Mouse (Mus musculus) megakaryocyte, embryonic 14.5 days (primary cell): ENCODE results near the gene Gm38392. TPM values are rescaled to one million over a fixed set of nuclear protein-coding genes. Genes with fewer than 3 reads are reported as not detected.

Experiments
- H3K27me3 ChIP-seq: replicated peaks from 2 replicates; pipeline ENCODE3; 2012; ENCODE audit warnings: inconsistent platforms
- H3K36me3 ChIP-seq: replicated peaks from 2 replicates; pipeline ENCODE3; 2012; ENCODE audit warnings: low read length, inconsistent platforms, mixed read lengths
- H3K4me1 ChIP-seq: 2 replicates; pipeline ENCODE4 v1.6.1; 2012; ENCODE audit warnings: inconsistent platforms
- H3K4me3 ChIP-seq: replicated peaks from 2 replicates; pipeline ENCODE3; 2012; ENCODE audit warnings: moderate library complexity, mild to moderate bottlenecking, inconsistent platforms
- H3K9me3 ChIP-seq: 2 replicates; pipeline ENCODE4 v1.6.1; 2012; ENCODE audit warnings: inconsistent platforms
- FLI1 ChIP-seq: IDR thresholded peaks from 2 replicates; pipeline ENCODE4 v1.6.1; 2012; ENCODE audit warnings: low read length, inconsistent platforms, mixed read lengths
- GATA1 ChIP-seq: IDR thresholded peaks from 3 replicates; pipeline ENCODE4 v1.6.1; 2012; ENCODE audit warnings: mixed read lengths, low read length, inconsistent platforms, borderline replicate concordance
- polyA plus RNA-seq: library from polyadenylated mRNA; stranded (reverse); fragments of >175 nt; gene quantifications from 2 replicates; pipeline ENCODE4 v1.2.3, GENCODE M21; 2012; ENCODE audit warnings: low replicate concordance; ENCODE audit not compliant: insufficient read depth

Gene Gm38392
- polyA plus RNA-seq, 1 experiment: not detected

GRCm38 (mm10) chr3:88237556-88238194 lies 49.3 kb downstream of the Gm38392 start:
- Histone ChIP-seq H3K4me1 (peaks cover 27% of the 10 kb centered on the region), H3K27me3 (peaks cover 94% of the 10 kb centered on the region), H3K4me3 (peak overlapping the region; percentile 67), H3K36me3 (no peaks in the 10 kb centered on the region), H3K9me3 (no peaks in the 10 kb centered on the region)
- no peak for TF ChIP-seq GATA1
- no peak for TF ChIP-seq FLI1

GRCm38 (mm10) chr3:88237161-88237555 lies 49.9 kb downstream of the Gm38392 start:
- TF ChIP-seq GATA1 (no peak), FLI1 (no peak)
- Histone ChIP-seq H3K9me3 (no peaks in the 10 kb centered on the region), H3K4me1 (peaks cover 25% of the 10 kb centered on the region), H3K27me3 (peaks cover 94% of the 10 kb centered on the region), H3K36me3 (no peaks in the 10 kb centered on the region), H3K4me3 (no peak overlapping the region)

- TF ChIP-seq GATA1: no peak
- H3K36me3 ChIP-seq: no peaks in the 10 kb centered on the region
- H3K4me3 ChIP-seq: no peak overlapping the region
- peaks cover 95% of the 10 kb centered on the region for H3K27me3 ChIP-seq
- peaks cover 11% of the 10 kb centered on the region for H3K4me1 ChIP-seq
- no peaks in the 10 kb centered on the region for H3K9me3 ChIP-seq
Observed at GRCm38 (mm10) chr3:88235616-88236015, 51.4 kb downstream of the Gm38392 start.

GRCm38 (mm10) chr3:88235216-88235615 lies 51.8 kb downstream of the Gm38392 start:
- H3K4me1 ChIP-seq: peaks cover 11% of the 10 kb centered on the region

GRCm38 (mm10) chr3:88234041-88234440 lies 53.0 kb downstream of the Gm38392 start:
- Histone ChIP-seq H3K4me3 (no peak overlapping the region), H3K36me3 (no peaks in the 10 kb centered on the region), H3K27me3 (peaks cover 96% of the 10 kb centered on the region), H3K9me3 (no peaks in the 10 kb centered on the region), H3K4me1 (peaks cover 11% of the 10 kb centered on the region)
- TF ChIP-seq FLI1: no peak
- TF ChIP-seq GATA1: no peak

More at GRCm38 (mm10) chr3:88235216-88235615, 51.8 kb downstream of the Gm38392 start:
- TF ChIP-seq FLI1 (no peak), GATA1 (no peak)
- H3K4me3 ChIP-seq: no peak overlapping the region
- H3K9me3 ChIP-seq: no peaks in the 10 kb centered on the region
- no peaks in the 10 kb centered on the region for H3K36me3 ChIP-seq
- H3K27me3 ChIP-seq: peaks cover 95% of the 10 kb centered on the region

- no peaks in the 10 kb centered on the region for H3K36me3 ChIP-seq
- peaks cover 11% of the 10 kb centered on the region for H3K4me1 ChIP-seq
- H3K9me3 ChIP-seq: no peaks in the 10 kb centered on the region
- TF ChIP-seq FLI1: no peak
- TF ChIP-seq GATA1: no peak
- no peak overlapping the region for H3K4me3 ChIP-seq
- peaks cover 95% of the 10 kb centered on the region for H3K27me3 ChIP-seq
Observed at GRCm38 (mm10) chr3:88232851-88233649, 54.0 kb downstream of the Gm38392 start.

- peaks cover 94% of the 10 kb centered on the region for H3K27me3 ChIP-seq
- H3K4me1 ChIP-seq: peaks cover 5% of the 10 kb centered on the region
Observed at GRCm38 (mm10) chr3:88232301-88232702, 54.7 kb downstream of the Gm38392 start.

GRCm38 (mm10) chr3:88231061-88231641 lies 55.9 kb downstream of the Gm38392 start:
- Histone ChIP-seq H3K36me3 (no peaks in the 10 kb centered on the region), H3K27me3 (peaks cover 91% of the 10 kb centered on the region), H3K4me1 (peaks cover 5% of the 10 kb centered on the region), H3K9me3 (no peaks in the 10 kb centered on the region), H3K4me3 (no peak overlapping the region)
- no peak for TF ChIP-seq GATA1
- TF ChIP-seq FLI1: no peak

More at GRCm38 (mm10) chr3:88232301-88232702, 54.7 kb downstream of the Gm38392 start:
- Histone ChIP-seq H3K9me3 (no peaks in the 10 kb centered on the region), H3K4me3 (no peak overlapping the region), H3K36me3 (no peaks in the 10 kb centered on the region)
- TF ChIP-seq FLI1: no peak
- no peak for TF ChIP-seq GATA1

- peaks cover 5% of the 10 kb centered on the region for H3K4me1 ChIP-seq
- H3K36me3 ChIP-seq: no peaks in the 10 kb centered on the region
- H3K9me3 ChIP-seq: no peaks in the 10 kb centered on the region
- H3K4me3 ChIP-seq: no peak overlapping the region
- TF ChIP-seq GATA1 (no peak), FLI1 (no peak)
- H3K27me3 ChIP-seq: peaks cover 91% of the 10 kb centered on the region
Observed at GRCm38 (mm10) chr3:88230262-88231047, 56.6 kb downstream of the Gm38392 start.
